Comparison of ENCODE assay signal across 30 mouse cellular contexts in genomic region chr1:57490021-57490420, GRCm38 (mm10).
DNase-seq lines count a peak whose midpoint lies in the region; ATAC-seq lines count a peak whose summit lies in the region.
"Had no signal": no experiment of that assay in that cellular context is flagged by ENCODE, and none has a peak within 500 bp of the region (broad histone marks: within the 10 kb centered on the region; RNA-seq: fewer than 3 reads in every experiment).

No protein-coding gene starts in this region.

- H3K4me3 ChIP-seq in embryonic facial prominence, embryonic 13.5 days, result no peak overlapping the region
- no peak overlapping the region for H3K4me3 ChIP-seq in embryonic facial prominence, embryonic 10.5 days
- no peak overlapping the region for H3K4me3 ChIP-seq in hindbrain, embryonic 14.5 days (replicated peaks; ENCODE audit: low read length)
- no peak overlapping the region for H3K4me3 ChIP-seq in hindbrain, embryonic 11.5 days (ENCODE audit: low read depth, low read length)
- no peak overlapping the region for H3K4me3 ChIP-seq in liver, embryonic 12.5 days
- no peak overlapping the region for H3K4me3 ChIP-seq in embryonic facial prominence, embryonic 15.5 days (replicated peaks)
- H3K4me3 ChIP-seq: erythroblast, embryonic 14.5 days; kidney, embryonic 15.5 days; megakaryocyte, embryonic 14.5 days; midbrain, embryonic 12.5 days had no signal

- no peak for ATAC-seq in embryonic facial prominence, embryonic 13.5 days (ENCODE audit: insufficient number of reproducible peaks, insufficient read depth, low FRiP score, low TSS enrichment, low read depth)
- ATAC-seq in hindbrain, embryonic 14.5 days (ENCODE audit: low FRiP score), result no peak
- no peak for ATAC-seq in hindbrain, embryonic 11.5 days (ENCODE audit: low FRiP score)
- no peak for ATAC-seq in liver, embryonic 12.5 days
- no peak for ATAC-seq in embryonic facial prominence, embryonic 15.5 days (ENCODE audit: insufficient number of reproducible peaks, low FRiP score, low TSS enrichment, low read depth)
- ATAC-seq: forebrain, embryonic 16.5 days; lung, postnatal 0 days; Patski had no signal

- WGBS in embryonic facial prominence, embryonic 13.5 days, result 31% methylated on average over 4 of the region's 4 CpGs
- WGBS in embryonic facial prominence, embryonic 10.5 days, result 63% methylated on average over 4 of the region's 4 CpGs
- WGBS in hindbrain, embryonic 14.5 days, result 77% methylated on average over 4 of the region's 4 CpGs
- 82% methylated on average over 4 of the region's 4 CpGs for WGBS in hindbrain, embryonic 11.5 days
- WGBS in liver, embryonic 12.5 days (ENCODE audit: insufficient replicate concordance), result 66% methylated on average over 4 of the region's 4 CpGs
- 36% methylated on average over 4 of the region's 4 CpGs for WGBS in embryonic facial prominence, embryonic 15.5 days

- peak overlapping the region; percentile 35; the same call in 1 of the 2 replicates for H3K27ac ChIP-seq in embryonic facial prominence, embryonic 13.5 days
- no peak overlapping the region for H3K27ac ChIP-seq in embryonic facial prominence, embryonic 10.5 days (replicated peaks)
- peak overlapping the region; percentile 32; the same call in 1 of the 2 replicates for H3K27ac ChIP-seq in hindbrain, embryonic 14.5 days
- H3K27ac ChIP-seq in hindbrain, embryonic 11.5 days (ENCODE audit: low read depth, low read length), result no peak overlapping the region
- H3K27ac ChIP-seq in liver, embryonic 12.5 days, result no peak overlapping the region
- H3K27ac ChIP-seq in embryonic facial prominence, embryonic 15.5 days (replicated peaks), result peak overlapping the region; percentile 31; the same call in 1 of the 2 replicates
- H3K27ac ChIP-seq: kidney, embryonic 15.5 days; midbrain, embryonic 12.5 days had no signal

- DNase-seq in embryonic facial prominence, embryonic 10.5 days (ENCODE audit: low spot score), result no peak
- DNase-seq in hindbrain, embryonic 14.5 days (ENCODE audit: low spot score), result no peak
- DNase-seq in hindbrain, embryonic 11.5 days (ENCODE audit: low spot score), result no peak
- DNase-seq in liver, result peak; percentile 5
- DNase-seq in kidney, postnatal 14 days, result no peak
- DNase-seq: adrenal gland, postnatal 10 days; cerebellum, adult 11-12 months; cerebellum, adult 9-11 months; gastrocnemius, postnatal 10 days; kidney, adult 18-20 months; kidney, postnatal 36 days; layer of hippocampus, postnatal 36 days; lung, adult 18-20 months; lung, postnatal 4 days; retina, postnatal 1 day; right cerebral cortex, postnatal 14 days; thymus, postnatal 14 days had no signal

- peaks cover 9% of the 10 kb centered on the region for H3K4me1 ChIP-seq in embryonic facial prominence, embryonic 13.5 days
- peaks cover 11% of the 10 kb centered on the region; the same call in 1 of the 2 replicates for H3K4me1 ChIP-seq in embryonic facial prominence, embryonic 10.5 days
- H3K4me1 ChIP-seq in hindbrain, embryonic 14.5 days (replicated peaks; ENCODE audit: control insufficient read depth, insufficient read depth, low read length), result no peaks in the 10 kb centered on the region
- no peaks in the 10 kb centered on the region for H3K4me1 ChIP-seq in hindbrain, embryonic 11.5 days (replicated peaks; ENCODE audit: control insufficient read depth, insufficient read depth, low read length)
- H3K4me1 ChIP-seq in liver, embryonic 12.5 days, result no peaks in the 10 kb centered on the region
- peaks cover 10% of the 10 kb centered on the region for H3K4me1 ChIP-seq in embryonic facial prominence, embryonic 15.5 days
- H3K4me1 ChIP-seq: kidney, embryonic 15.5 days; megakaryocyte, embryonic 14.5 days; midbrain, embryonic 12.5 days had no signal

- no peak overlapping the region for H3K9ac ChIP-seq in embryonic facial prominence, embryonic 13.5 days
- H3K9ac ChIP-seq in hindbrain, embryonic 14.5 days, result no peak overlapping the region
- H3K9ac ChIP-seq in hindbrain, embryonic 11.5 days (ENCODE audit: low read depth, low read length), result no peak overlapping the region
- H3K9ac ChIP-seq in liver, embryonic 12.5 days, result no peak overlapping the region
- no peak overlapping the region for H3K9ac ChIP-seq in embryonic facial prominence, embryonic 15.5 days
- H3K9ac ChIP-seq: kidney, embryonic 15.5 days; midbrain, embryonic 12.5 days had no signal

- no peak overlapping the region for H3K4me2 ChIP-seq in embryonic facial prominence, embryonic 13.5 days
- H3K4me2 ChIP-seq in hindbrain, embryonic 14.5 days (replicated peaks), result no peak overlapping the region
- no peak overlapping the region for H3K4me2 ChIP-seq in hindbrain, embryonic 11.5 days (replicated peaks; ENCODE audit: low read depth, low read length)
- no peak overlapping the region for H3K4me2 ChIP-seq in liver, embryonic 12.5 days
- no peak overlapping the region for H3K4me2 ChIP-seq in embryonic facial prominence, embryonic 15.5 days (replicated peaks)
- H3K4me2 ChIP-seq: heart, embryonic 11.5 days; kidney, embryonic 15.5 days; liver, embryonic 11.5 days; midbrain, embryonic 12.5 days had no signal

- H3K36me3 ChIP-seq in embryonic facial prominence, embryonic 13.5 days, result no peaks in the 10 kb centered on the region
- no peaks in the 10 kb centered on the region for H3K36me3 ChIP-seq in embryonic facial prominence, embryonic 10.5 days (replicated peaks)
- no peaks in the 10 kb centered on the region for H3K36me3 ChIP-seq in hindbrain, embryonic 14.5 days (replicated peaks; ENCODE audit: control insufficient read depth, insufficient read depth)
- H3K36me3 ChIP-seq in hindbrain, embryonic 11.5 days (ENCODE audit: control insufficient read depth, insufficient read depth, low read length), result no peaks in the 10 kb centered on the region
- H3K36me3 ChIP-seq in liver, embryonic 12.5 days, result no peaks in the 10 kb centered on the region
- H3K36me3 ChIP-seq in embryonic facial prominence, embryonic 15.5 days, result no peaks in the 10 kb centered on the region
- H3K36me3 ChIP-seq: G1E; kidney, embryonic 15.5 days; midbrain, embryonic 12.5 days had no signal

- no peaks in the 10 kb centered on the region for H3K9me3 ChIP-seq in embryonic facial prominence, embryonic 13.5 days
- H3K9me3 ChIP-seq in embryonic facial prominence, embryonic 10.5 days, result no peaks in the 10 kb centered on the region
- no peaks in the 10 kb centered on the region for H3K9me3 ChIP-seq in hindbrain, embryonic 14.5 days (ENCODE audit: control insufficient read depth, low read length)
- no peaks in the 10 kb centered on the region for H3K9me3 ChIP-seq in hindbrain, embryonic 11.5 days (ENCODE audit: control insufficient read depth, low read length)
- no peaks in the 10 kb centered on the region for H3K9me3 ChIP-seq in liver, embryonic 12.5 days (replicated peaks)
- no peaks in the 10 kb centered on the region for H3K9me3 ChIP-seq in embryonic facial prominence, embryonic 15.5 days (replicated peaks)
- H3K9me3 ChIP-seq: G1E; kidney, embryonic 15.5 days; megakaryocyte, embryonic 14.5 days; midbrain, embryonic 12.5 days had no signal

- no peaks in the 10 kb centered on the region for H3K27me3 ChIP-seq in embryonic facial prominence, embryonic 13.5 days
- H3K27me3 ChIP-seq in embryonic facial prominence, embryonic 10.5 days (replicated peaks; ENCODE audit: low read depth, poor library complexity, severe bottlenecking), result no peaks in the 10 kb centered on the region
- no peaks in the 10 kb centered on the region for H3K27me3 ChIP-seq in hindbrain, embryonic 14.5 days (ENCODE audit: control insufficient read depth, insufficient read depth, low read length)
- no peaks in the 10 kb centered on the region for H3K27me3 ChIP-seq in hindbrain, embryonic 11.5 days (ENCODE audit: control insufficient read depth, insufficient read depth, low read length)
- H3K27me3 ChIP-seq in liver, embryonic 12.5 days (replicated peaks), result no peaks in the 10 kb centered on the region
- no peaks in the 10 kb centered on the region for H3K27me3 ChIP-seq in embryonic facial prominence, embryonic 15.5 days
- H3K27me3 ChIP-seq: kidney, embryonic 15.5 days; megakaryocyte, embryonic 14.5 days; midbrain, embryonic 12.5 days; Patski had no signal

Comparison
In these comparisons a context has a peak if more than half of its experiments do, and no peak if none do; other contexts are left out.
1. H3K27ac ChIP-seq: peak in embryonic facial prominence, embryonic 13.5 days (single experiment), hindbrain, embryonic 14.5 days (single experiment) and embryonic facial prominence, embryonic 15.5 days (single experiment); none in embryonic facial prominence, embryonic 10.5 days (single experiment), hindbrain, embryonic 11.5 days (single experiment) and liver, embryonic 12.5 days (single experiment).